ENCODE assay signal across 17 mouse cellular contexts in the genomic region with DNA sequence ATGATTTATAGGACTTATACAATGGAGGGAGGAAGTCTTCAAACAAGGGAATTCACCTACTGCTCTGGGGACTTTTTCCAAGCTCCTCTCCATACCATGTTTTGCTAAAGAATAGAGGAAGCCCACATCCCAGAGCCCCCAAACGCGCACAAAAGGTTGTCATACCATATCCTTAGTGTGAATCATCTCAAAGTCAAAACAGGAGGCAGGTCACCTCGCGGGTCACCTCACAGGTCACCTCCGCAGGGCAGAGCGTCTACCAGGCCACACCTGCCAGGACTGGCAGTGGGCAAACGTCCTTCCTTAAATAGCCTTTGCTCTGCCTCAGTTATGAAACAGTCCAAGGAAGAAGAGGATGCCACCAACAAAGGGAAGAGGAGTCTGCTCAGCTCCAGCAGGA.
"Had no signal": no experiment of that assay in that cellular context is flagged by ENCODE, and none has a peak within 500 bp of the region (broad histone marks: within the 10 kb centered on the region; RNA-seq: fewer than 3 reads in every experiment).

No protein-coding gene starts in this region.

- H3K9me3 ChIP-seq: limb, embryonic 12.5 days; limb, embryonic 15.5 days had no signal

- H3K27ac ChIP-seq: left cerebral cortex, adult 2 months; limb, embryonic 12.5 days; limb, embryonic 15.5 days; liver, embryonic 14.5 days had no signal

- H3K4me2 ChIP-seq: limb, embryonic 12.5 days; limb, embryonic 15.5 days; liver, embryonic 11.5 days; lung, embryonic 14.5 days; midbrain, embryonic 11.5 days had no signal

- H3K4me3 ChIP-seq: left cerebral cortex, adult 2 months; limb, embryonic 12.5 days; limb, embryonic 15.5 days had no signal

- H3K27me3 ChIP-seq: limb, embryonic 12.5 days; limb, embryonic 15.5 days had no signal

- DNase-seq: layer of hippocampus, postnatal 36 days; left cerebral cortex, postnatal 4 days; liver, postnatal 0 days; lung, embryonic 14.5 days; lung, postnatal 10 days; lung, postnatal 36 days; midbrain, embryonic 14.5 days; thymus, adult 2 months; thymus, postnatal 14 days; thymus, postnatal 4 days had no signal

- ATAC-seq: intestine, postnatal 0 days; liver, postnatal 0 days had no signal

- H3K36me3 ChIP-seq: limb, embryonic 12.5 days; limb, embryonic 15.5 days had no signal

- H3K9ac ChIP-seq: limb, embryonic 12.5 days; limb, embryonic 15.5 days; liver, embryonic 14.5 days; liver, postnatal 0 days; lung, embryonic 14.5 days had no signal
